Mouse (Mus musculus): ENCODE data around the gene Kcnn1. TPM values are rescaled to one million over a fixed set of nuclear protein-coding genes. Genes with fewer than 3 reads are reported as not detected.
A peak's percentile ranks its signal among the peaks of the same experiment; 100 is the strongest.

Gene Kcnn1
- total and polyA plus RNA-seq, 2 experiments, result 6.2 to 8.4 TPM

DNA sequence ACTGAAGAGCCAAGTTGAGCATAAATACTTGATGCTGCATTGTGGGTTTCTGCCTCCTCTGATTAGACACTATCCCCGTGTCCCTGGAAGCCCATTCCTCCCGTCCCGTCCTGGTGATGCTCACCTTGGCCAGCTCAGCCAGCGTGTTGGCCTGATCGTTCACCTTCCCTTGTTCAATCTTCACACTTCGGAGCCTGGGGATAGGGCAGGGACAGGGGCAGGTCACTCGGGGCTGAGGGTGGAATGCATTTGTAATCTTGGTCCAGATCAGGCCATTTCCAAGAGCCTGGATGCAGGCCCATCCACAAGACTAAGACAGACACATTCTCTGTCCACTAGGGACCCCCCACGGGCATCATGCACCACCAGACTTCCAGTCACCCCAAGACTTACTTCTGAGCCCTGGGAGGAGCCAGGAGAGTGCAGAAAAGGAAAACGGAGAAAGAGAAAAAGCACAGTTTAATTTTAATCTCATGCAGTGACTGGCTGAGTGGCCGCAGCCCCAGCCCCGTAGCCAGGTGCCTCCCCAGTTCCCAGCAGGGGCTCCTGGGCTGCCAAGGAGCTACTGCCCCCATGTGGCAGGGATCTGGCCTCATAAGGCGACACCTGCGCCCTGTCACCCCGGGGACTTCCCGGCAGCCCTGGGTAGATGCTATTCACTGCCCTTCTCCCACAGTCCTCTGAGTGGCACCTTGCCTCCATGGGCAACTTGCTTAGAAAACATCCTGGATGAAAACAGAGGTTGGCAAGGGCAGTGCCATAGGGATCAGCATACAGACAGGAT, 16.5 kb downstream of the Kcnn1 start:
- 67% methylated on average over 15 of the region's 15 CpGs for WGBS
- Histone ChIP-seq H3K27me3 (ENCODE audit: control insufficient read depth, insufficient read depth, low read length) (no peaks in the 10 kb centered on the region), H3K36me3 (ENCODE audit: control insufficient read depth, insufficient read depth, low read length) (no peaks in the 10 kb centered on the region), H3K4me1 (ENCODE audit: control insufficient read depth, insufficient read depth, low read length) (no peaks in the 10 kb centered on the region), H3K4me3 (ENCODE audit: insufficient read depth, low read depth, low read length) (no peak overlapping the region), H3K79me2 (ENCODE audit: control insufficient read depth, insufficient read depth, low read length) (no peaks in the 10 kb centered on the region), H3K9ac (ENCODE audit: low read depth, low read length) (no peak overlapping the region), H3K27ac (replicated peaks; ENCODE audit: insufficient read depth, low read depth, low read length) (no peak overlapping the region)
- TF ChIP-seq POLR2A (IDR thresholded peaks at IDR 0.05; ENCODE audit: extremely low read depth, insufficient read depth, low read length) (no peak), CTCF (IDR thresholded peaks at IDR 0.05; ENCODE audit: low read depth, low read length) (peak; percentile 24; the same call in 1 of the 2 replicates)
- DNase-seq (ENCODE audit: extremely low read depth, low read depth, low spot score), result no peak

GRCm38 (mm10) chr8:70845108-70845507, 17.9 kb downstream of the Kcnn1 start:
- TF ChIP-seq POLR2A (IDR thresholded peaks at IDR 0.05; ENCODE audit: extremely low read depth, insufficient read depth, low read length), result no peak
- no peak for TF ChIP-seq CTCF (IDR thresholded peaks at IDR 0.05; ENCODE audit: low read depth, low read length)
- DNase-seq (ENCODE audit: extremely low read depth, low read depth, low spot score), result no peak
- Histone ChIP-seq H3K4me3 (ENCODE audit: insufficient read depth, low read depth, low read length) (no peak overlapping the region), H3K36me3 (ENCODE audit: control insufficient read depth, insufficient read depth, low read length) (no peaks in the 10 kb centered on the region), H3K4me1 (ENCODE audit: control insufficient read depth, insufficient read depth, low read length) (peaks cover 6% of the 10 kb centered on the region), H3K27me3 (ENCODE audit: control insufficient read depth, insufficient read depth, low read length) (no peaks in the 10 kb centered on the region), H3K79me2 (ENCODE audit: control insufficient read depth, insufficient read depth, low read length) (no peaks in the 10 kb centered on the region), H3K27ac (replicated peaks; ENCODE audit: insufficient read depth, low read depth, low read length) (no peak overlapping the region), H3K9ac (ENCODE audit: low read depth, low read length) (no peak overlapping the region)
- WGBS, result 65% methylated on average over 5 of the region's 5 CpGs

GRCm38 (mm10) chr8:70844523-70844922, 18.5 kb downstream of the Kcnn1 start:
- H3K79me2 ChIP-seq (ENCODE audit: control insufficient read depth, insufficient read depth, low read length), result no peaks in the 10 kb centered on the region
- peaks cover 7% of the 10 kb centered on the region for H3K4me1 ChIP-seq (ENCODE audit: control insufficient read depth, insufficient read depth, low read length)
- no peak overlapping the region for H3K27ac ChIP-seq (replicated peaks; ENCODE audit: insufficient read depth, low read depth, low read length)
- no peaks in the 10 kb centered on the region for H3K36me3 ChIP-seq (ENCODE audit: control insufficient read depth, insufficient read depth, low read length)
- H3K4me3 ChIP-seq (ENCODE audit: insufficient read depth, low read depth, low read length), result no peak overlapping the region
- TF ChIP-seq CTCF (IDR thresholded peaks at IDR 0.05; ENCODE audit: low read depth, low read length), result peak; percentile 98
- TF ChIP-seq POLR2A (IDR thresholded peaks at IDR 0.05; ENCODE audit: extremely low read depth, insufficient read depth, low read length), result no peak
- H3K27me3 ChIP-seq (ENCODE audit: control insufficient read depth, insufficient read depth, low read length), result no peaks in the 10 kb centered on the region
- peak; percentile 48 for DNase-seq (ENCODE audit: extremely low read depth, low read depth, low spot score)
- no peak overlapping the region for H3K9ac ChIP-seq (ENCODE audit: low read depth, low read length)
- WGBS, result 5% methylated on average over 6 of the region's 6 CpGs

- no peaks in the 10 kb centered on the region for H3K27me3 ChIP-seq (ENCODE audit: control insufficient read depth, insufficient read depth, low read length)
- H3K4me3 ChIP-seq (ENCODE audit: insufficient read depth, low read depth, low read length), result no peak overlapping the region
- H3K79me2 ChIP-seq (ENCODE audit: control insufficient read depth, insufficient read depth, low read length), result no peaks in the 10 kb centered on the region
- WGBS, result 81% methylated on average over 8 of the region's 8 CpGs
- H3K9ac ChIP-seq (ENCODE audit: low read depth, low read length), result no peak overlapping the region
- no peak for DNase-seq (ENCODE audit: extremely low read depth, low read depth, low spot score)
- H3K27ac ChIP-seq (replicated peaks; ENCODE audit: insufficient read depth, low read depth, low read length), result no peak overlapping the region
- peaks cover 7% of the 10 kb centered on the region for H3K4me1 ChIP-seq (ENCODE audit: control insufficient read depth, insufficient read depth, low read length)
- H3K36me3 ChIP-seq (ENCODE audit: control insufficient read depth, insufficient read depth, low read length), result no peaks in the 10 kb centered on the region
- TF ChIP-seq POLR2A (IDR thresholded peaks at IDR 0.05; ENCODE audit: extremely low read depth, insufficient read depth, low read length), result no peak
- no peak for TF ChIP-seq CTCF (IDR thresholded peaks at IDR 0.05; ENCODE audit: low read depth, low read length)
These were observed 19.1 kb downstream of the Kcnn1 start for GRCm38 (mm10) chr8:70843941-70844340.

DNA sequence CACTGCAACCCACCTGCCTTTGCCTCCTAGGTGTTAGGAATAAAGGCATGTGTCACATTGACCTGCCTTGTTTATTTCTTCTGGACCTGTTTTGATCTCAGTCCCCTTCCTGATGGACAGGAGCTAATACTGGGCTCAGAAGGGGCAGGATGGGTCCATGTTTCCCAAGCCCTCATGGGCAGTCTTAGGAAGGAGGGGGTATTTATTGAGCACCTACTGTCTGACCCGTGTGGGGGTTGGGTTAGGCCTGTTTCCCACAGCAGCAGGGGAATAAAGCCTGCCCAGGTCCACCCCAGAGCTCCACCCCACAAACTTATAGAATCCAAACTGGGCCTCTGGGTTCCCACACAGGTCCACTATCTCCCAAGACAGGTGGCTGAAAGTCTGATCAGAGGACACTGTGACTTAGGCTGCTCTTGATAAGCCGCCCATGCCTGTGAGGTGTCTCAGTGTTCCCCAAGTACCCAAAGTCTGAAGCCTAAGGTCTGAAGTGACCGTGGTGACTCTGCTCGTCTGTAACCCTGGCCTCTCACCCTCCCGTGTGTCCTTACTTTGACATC, 19.8 kb downstream of the Kcnn1 start:
- no peak for DNase-seq (ENCODE audit: extremely low read depth, low read depth, low spot score)
- H3K79me2 ChIP-seq (ENCODE audit: control insufficient read depth, insufficient read depth, low read length), result no peaks in the 10 kb centered on the region
- H3K4me1 ChIP-seq (ENCODE audit: control insufficient read depth, insufficient read depth, low read length), result peaks cover 8% of the 10 kb centered on the region
- no peaks in the 10 kb centered on the region for H3K36me3 ChIP-seq (ENCODE audit: control insufficient read depth, insufficient read depth, low read length)
- H3K9ac ChIP-seq (ENCODE audit: low read depth, low read length), result no peak overlapping the region
- H3K27me3 ChIP-seq (ENCODE audit: control insufficient read depth, insufficient read depth, low read length), result no peaks in the 10 kb centered on the region
- no peak overlapping the region for H3K27ac ChIP-seq (replicated peaks; ENCODE audit: insufficient read depth, low read depth, low read length)
- TF ChIP-seq CTCF (IDR thresholded peaks at IDR 0.05; ENCODE audit: low read depth, low read length), result no peak
- TF ChIP-seq POLR2A (IDR thresholded peaks at IDR 0.05; ENCODE audit: extremely low read depth, insufficient read depth, low read length), result no peak
- no peak overlapping the region for H3K4me3 ChIP-seq (ENCODE audit: insufficient read depth, low read depth, low read length)
- 77% methylated on average over 5 of the region's 5 CpGs for WGBS

GRCm38 (mm10) chr8:70842484-70842883, 20.6 kb downstream of the Kcnn1 start:
- no peak overlapping the region for H3K27ac ChIP-seq (replicated peaks; ENCODE audit: insufficient read depth, low read depth, low read length)
- H3K36me3 ChIP-seq (ENCODE audit: control insufficient read depth, insufficient read depth, low read length), result no peaks in the 10 kb centered on the region
- TF ChIP-seq POLR2A (IDR thresholded peaks at IDR 0.05; ENCODE audit: extremely low read depth, insufficient read depth, low read length) (no peak), CTCF (IDR thresholded peaks at IDR 0.05; ENCODE audit: low read depth, low read length) (no peak)
- no peak overlapping the region for H3K9ac ChIP-seq (ENCODE audit: low read depth, low read length)
- H3K27me3 ChIP-seq (ENCODE audit: control insufficient read depth, insufficient read depth, low read length), result no peaks in the 10 kb centered on the region
- no peaks in the 10 kb centered on the region for H3K79me2 ChIP-seq (ENCODE audit: control insufficient read depth, insufficient read depth, low read length)
- peaks cover 8% of the 10 kb centered on the region for H3K4me1 ChIP-seq (ENCODE audit: control insufficient read depth, insufficient read depth, low read length)
- no peak overlapping the region for H3K4me3 ChIP-seq (ENCODE audit: insufficient read depth, low read depth, low read length)
- 77% methylated on average over 25 of the region's 25 CpGs for WGBS
- DNase-seq (ENCODE audit: extremely low read depth, low read depth, low spot score), result no peak
